Mouse (Mus musculus) brain, embryonic 14.5 days (tissue): Measurements from ENCODE around the gene Zfp418. TPM values are rescaled to one million over a fixed set of nuclear protein-coding genes. Genes with fewer than 3 reads are reported as not detected.
A peak's percentile ranks its signal among the peaks of the same experiment; 100 is the strongest.
"Not testable (repeated sequence)": the region's sequence is repeated elsewhere in the genome, so short reads cannot be mapped to it uniquely, and the experiment has no call there.

ENCODE experiments used
- DNase-seq: peaks from one replicate; pipeline ENCODE4 v3.0.0-alpha.2; 2011; ENCODE audit warnings: low read depth
- CTCF ChIP-seq: fragments of 200-500 bp; IDR thresholded peaks from 2 replicates; pipeline ENCODE4 v1.5.1; 2012; ENCODE audit warnings: inconsistent platforms, mild to moderate bottlenecking, moderate library complexity, borderline replicate concordance; ENCODE audit not compliant: insufficient read depth, insufficient read length; ENCODE audit errors: extremely low read depth
- POLR2A ChIP-seq: fragments of 200-500 bp; IDR thresholded peaks from 2 replicates; pipeline ENCODE4 v1.6.1; 2012; ENCODE audit warnings: mild to moderate bottlenecking, inconsistent platforms, borderline replicate concordance; ENCODE audit not compliant: poor library complexity, insufficient read depth, insufficient read length, severe bottlenecking; ENCODE audit errors: extremely low read depth
- polyA plus RNA-seq: library from polyadenylated mRNA; depleted of rRNA; stranded (reverse); fragments of >200 nt; gene quantifications from 2 replicates; pipeline ENCODE4 v1.2.3, GENCODE M21; 2012; rRNA removed

The Zfp418 gene
- polyA plus RNA-seq = 3.0 and 3.2 TPM in 2 replicates

DNA sequence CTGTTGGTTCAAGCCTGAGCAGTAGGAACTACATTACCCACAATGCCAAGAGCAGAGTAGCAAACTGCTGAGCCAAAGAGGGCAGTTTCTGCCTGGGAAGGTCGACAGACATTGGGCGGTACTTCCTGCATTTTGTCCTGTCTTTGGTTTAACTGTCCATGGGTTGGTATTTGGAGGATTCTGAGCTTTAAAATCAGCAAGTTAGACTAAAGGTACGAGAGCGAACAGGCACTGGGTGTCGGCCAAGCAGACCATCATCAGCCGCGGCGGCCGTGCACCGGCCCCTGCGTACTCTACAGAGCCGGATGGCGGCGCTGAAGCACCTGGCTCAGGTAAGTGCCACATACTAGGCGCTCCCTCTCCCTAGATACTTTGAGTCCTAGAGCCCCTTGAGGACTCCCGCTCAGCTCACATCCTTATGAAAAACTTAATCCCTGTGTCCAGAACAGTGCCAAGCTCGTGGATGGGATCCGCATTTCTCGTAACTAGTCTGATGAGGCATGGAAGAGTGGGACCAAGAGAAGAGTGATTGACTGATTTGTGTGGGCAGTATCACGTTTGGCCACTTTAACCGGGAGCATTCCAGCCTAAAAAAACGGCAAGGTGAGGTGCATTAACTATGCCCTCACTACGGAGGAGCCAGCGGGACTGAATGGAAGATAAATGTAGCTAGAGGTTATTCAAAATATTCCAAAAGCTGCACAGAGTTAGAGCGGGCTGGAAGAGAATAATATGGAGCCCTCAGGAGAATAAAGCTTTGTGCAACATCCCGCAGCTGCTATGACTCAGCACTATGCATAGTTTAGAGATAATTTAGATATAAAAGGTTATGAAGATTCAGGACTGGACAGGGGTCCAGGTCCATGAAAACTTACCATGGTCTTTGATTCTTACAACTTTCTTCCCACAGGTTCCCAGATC lies at the start of gene Zfp418:
Zfp418 (plus strand) TSS at position 104 of the 921 bp plus-strand sequence.
- peak; percentile 31; the same call in 1 of the 2 replicates for TF ChIP-seq POLR2A
- no peak for TF ChIP-seq CTCF
- DNase-seq = peak; percentile 93

- no peak for DNase-seq
- no peak for TF ChIP-seq CTCF
- no peak for TF ChIP-seq POLR2A
Observed at GRCm38 (mm10) chr7:7121602-7121980, 49.5 kb upstream of the Zfp418 start.

- DNase-seq = not testable (repeated sequence)
Observed at GRCm38 (mm10) chr7:7130491-7131124, 40.5 kb upstream of the Zfp418 start.

DNA sequence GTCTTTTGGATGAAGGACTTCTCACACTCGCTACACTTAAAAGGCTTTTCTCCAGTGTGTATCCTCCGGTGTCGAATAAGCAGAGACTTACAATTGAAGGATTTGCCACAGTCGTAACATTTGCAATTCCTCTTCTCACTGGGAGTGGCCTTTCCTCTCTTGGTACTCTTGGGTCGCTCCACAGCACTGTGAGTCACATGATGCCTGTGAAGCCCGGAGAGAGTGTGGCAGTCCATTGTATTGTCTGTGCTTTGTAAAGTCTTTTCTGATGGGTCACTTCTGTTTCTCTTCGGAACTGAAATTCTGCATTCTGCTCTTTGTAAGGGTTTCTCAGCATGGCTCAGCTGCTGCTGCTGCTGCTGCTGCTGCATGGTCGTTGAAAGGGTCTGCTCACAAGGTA lies 38.4 kb upstream of the Zfp418 start:
- TF ChIP-seq CTCF = no peak
- TF ChIP-seq POLR2A = no peak
- no peak for DNase-seq

GRCm38 (mm10) chr7:7136379-7136866 lies 34.7 kb upstream of the Zfp418 start, which contains the start of gene Zfp773:
Zfp773 (minus strand) TSS chr7:7136755.
- peak; percentile 91 for DNase-seq
- TF ChIP-seq POLR2A = 0 out of 2 replicates have a peak, but pooled peaks have one; percentile 14
- TF ChIP-seq CTCF = peak; percentile 51; the same call in 1 of the 2 replicates

- DNase-seq = no peak
- no peak for TF ChIP-seq POLR2A
- no peak for TF ChIP-seq CTCF
Observed at GRCm38 (mm10) chr7:7144215-7144614, 26.9 kb upstream of the Zfp418 start.

DNA sequence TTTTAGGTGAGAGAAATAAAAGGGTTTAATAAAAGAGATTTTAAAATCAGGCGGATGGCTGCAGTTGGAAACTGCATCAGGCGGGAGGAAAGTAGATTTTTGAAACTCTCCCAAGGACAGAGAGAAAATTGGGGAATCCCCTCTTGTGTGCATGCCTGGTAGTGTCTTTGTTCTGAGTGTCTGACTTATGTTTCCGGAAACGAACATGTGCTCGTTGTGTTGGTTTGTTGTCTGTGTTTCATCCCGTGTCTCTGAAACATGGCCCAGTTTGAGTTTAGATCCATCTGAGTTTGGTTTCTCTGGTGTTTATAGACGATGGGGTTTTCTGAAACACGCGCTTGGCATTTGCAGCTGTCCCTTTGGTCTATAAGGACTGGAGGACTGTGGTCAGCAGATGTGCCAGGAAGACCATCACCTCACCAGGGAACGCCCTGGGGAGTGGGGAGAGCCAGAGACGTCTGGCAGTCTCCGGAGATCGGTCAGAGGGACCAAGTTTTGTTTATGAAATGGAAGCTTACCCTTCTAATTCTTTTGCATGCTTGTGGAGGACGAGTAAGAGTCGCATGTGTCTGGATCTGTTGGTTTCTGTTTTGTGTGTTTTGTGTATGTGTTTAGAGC lies 25.0 kb upstream of the Zfp418 start:
- TF ChIP-seq POLR2A (no peak), CTCF (no peak)
- DNase-seq = no peak

DNA sequence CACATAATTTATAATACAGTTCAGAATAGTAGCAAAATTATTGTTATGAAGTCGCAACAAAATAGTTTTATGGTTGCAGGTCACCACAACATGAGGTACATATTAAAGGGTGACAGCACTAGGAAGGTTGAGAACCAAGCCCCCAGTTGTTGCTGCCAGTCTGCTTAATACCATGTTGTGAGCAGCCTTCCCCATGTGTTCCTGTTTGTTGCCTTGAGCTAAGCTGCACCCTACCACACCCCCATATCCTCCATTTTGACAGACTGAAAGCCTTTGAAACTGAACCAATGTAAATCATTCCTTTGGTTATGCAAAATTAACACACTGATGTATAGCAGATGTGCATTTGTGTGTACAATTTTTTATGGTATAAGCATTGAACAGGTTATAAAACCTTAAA lies 14.8 kb downstream of the Zfp418 start:
- no peak for DNase-seq
- TF ChIP-seq CTCF = no peak
- TF ChIP-seq POLR2A = no peak

GRCm38 (mm10) chr7:7187417-7188190 lies 16.5 kb downstream of the Zfp418 start:
- no peak for DNase-seq
- TF ChIP-seq POLR2A (no peak), CTCF (no peak)

DNA sequence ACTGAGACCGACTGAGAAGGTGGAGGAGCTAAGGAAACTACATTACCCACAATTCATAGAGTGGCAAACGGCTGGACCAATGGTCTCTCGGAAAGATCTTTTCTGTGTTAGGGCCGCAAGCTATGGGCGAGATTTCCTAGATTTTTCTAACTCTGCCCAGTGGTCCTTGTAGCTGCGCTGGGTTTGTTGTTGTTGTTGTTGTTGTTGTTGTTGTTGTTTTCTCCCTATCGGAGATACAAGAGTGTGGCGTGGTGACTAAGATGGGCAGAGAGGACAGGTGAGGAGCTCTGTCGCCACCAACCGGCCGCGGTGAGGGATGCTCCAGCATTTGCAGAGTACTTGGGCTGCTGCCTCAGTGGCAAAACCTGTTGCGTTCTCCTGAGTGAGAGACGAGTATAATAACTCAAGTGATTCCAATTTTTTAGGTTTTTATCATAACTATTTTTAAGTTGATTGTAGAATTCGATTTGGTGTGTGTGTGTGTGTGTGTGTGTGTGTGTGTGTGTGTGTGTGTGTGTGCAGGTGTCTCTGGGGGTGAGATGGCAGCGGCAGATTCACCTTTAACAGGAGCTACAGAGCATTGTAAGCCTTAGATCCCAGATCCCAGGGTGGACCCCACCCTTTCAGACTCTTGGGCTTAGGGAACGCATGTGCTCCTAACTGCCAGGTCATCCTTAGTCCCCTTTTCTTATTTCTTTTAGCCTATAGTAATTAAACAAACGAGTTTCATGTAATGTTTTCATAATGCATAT lies 17.2 kb downstream of the Zfp418 start:
- peak; percentile 85 for DNase-seq
- TF ChIP-seq POLR2A (no peak), CTCF (peak; percentile 85)

- DNase-seq = peak; percentile 84
Observed at GRCm38 (mm10) chr7:7209313-7210151, 38.4 kb downstream of the Zfp418 start, which contains the start of gene Zfp772. Zfp772 (minus strand) TSS chr7:7209998.
